Mouse (Mus musculus) yolk sac, embryonic 10.5 days (tissue): ENCODE measurements at regions not wholly inside any gene's neighbourhood (a gene's known extent, or its start where the extent isn't known, plus 50 kb on each side); places are given as distances from the start of the nearest gene placed in this dataset.

Experiments
- DNase-seq: peaks from one replicate; pipeline ENCODE4 v3.0.0-alpha.2; 2017; ENCODE audit warnings: low spot score

GRCm38 (mm10) chr14:58182869-58183268 lies 112.5 kb downstream of the Fgf9 start:
- no peak for DNase-seq

- no peak for DNase-seq
These were observed 110.4 kb downstream of the Fgf9 start for GRCm38 (mm10) chr14:58180724-58181123.

- peak; percentile 4 for DNase-seq
These were observed 105.5 kb downstream of the Fgf9 start for GRCm38 (mm10) chr14:58175651-58176363.

- no peak for DNase-seq
These were observed 104.2 kb downstream of the Fgf9 start for GRCm38 (mm10) chr14:58174512-58174911.

- no peak for DNase-seq
These were observed 98.6 kb downstream of the Fgf9 start for GRCm38 (mm10) chr14:58168920-58169319.
